Mouse (Mus musculus) liver, adult 2 months (tissue): ENCODE results near the gene Chd3. TPM values are rescaled to one million over a fixed set of nuclear protein-coding genes. Genes with fewer than 3 reads are reported as not detected.

Experiments used
- DNase-seq: peaks from one replicate; pipeline ENCODE4 v3.0.0-alpha.2; 2011; ENCODE audit warnings: low read depth, low spot score; ENCODE audit errors: extremely low read depth
- H3K27ac ChIP-seq: fragments of 200-500 bp; replicated peaks from 2 replicates; pipeline ENCODE4 v1.5.1; 2012; ENCODE audit warnings: low read depth, mild to moderate bottlenecking, control low read depth, inconsistent platforms, low read length; ENCODE audit not compliant: insufficient read depth
- H3K27me3 ChIP-seq: fragments of 200-500 bp; 2 replicates; pipeline ENCODE4 v1.6.1; 2012; ENCODE audit warnings: mild to moderate bottlenecking, moderate library complexity, low read length, inconsistent platforms; ENCODE audit not compliant: control insufficient read depth, insufficient read depth
- H3K36me3 ChIP-seq: fragments of 200-500 bp; 2 replicates; pipeline ENCODE4 v1.6.1; 2012; ENCODE audit warnings: low read length, inconsistent platforms; ENCODE audit not compliant: control insufficient read depth, insufficient read depth
- H3K4me1 ChIP-seq: fragments of 200-500 bp; 2 replicates; pipeline ENCODE4 v1.6.1; 2011; ENCODE audit warnings: low read length; ENCODE audit not compliant: control insufficient read depth, insufficient read depth
- H3K4me3 ChIP-seq: fragments of 200-500 bp; 2 replicates; pipeline ENCODE4 v1.5.1; 2011; ENCODE audit warnings: low read depth, mild to moderate bottlenecking, control low read depth, low read length, moderate library complexity; ENCODE audit not compliant: insufficient read depth
- H3K79me2 ChIP-seq: fragments of 200-500 bp; 2 replicates; pipeline ENCODE4 v1.6.1; 2012; ENCODE audit warnings: inconsistent platforms, mild to moderate bottlenecking, low read length, moderate library complexity; ENCODE audit not compliant: control insufficient read depth, insufficient read depth
- H3K9ac ChIP-seq: fragments of 200-500 bp; 2 replicates; pipeline ENCODE4 v1.6.1; 2012; ENCODE audit warnings: low read depth, mild to moderate bottlenecking, control low read depth, inconsistent platforms, low read length
- CTCF ChIP-seq: fragments of 200-500 bp; IDR thresholded peaks from 2 replicates; pipeline ENCODE4 v1.5.1; 2011; ENCODE audit warnings: low read depth, low read length, control low read depth
- POLR2A ChIP-seq: fragments of 200-500 bp; IDR thresholded peaks from 2 replicates; pipeline ENCODE4 v1.6.1; 2011; ENCODE audit warnings: low read length, control low read depth; ENCODE audit not compliant: insufficient read depth; ENCODE audit errors: extremely low read depth
- WGBS: fragments of 180-500 bp; shearing (Covaris S2); methylation state at CpG from one replicate; pipeline ENCODE4 v1.1.7; 2018; 5-methylcytosine and 5-hydroxymethylcytosine counted together
- polyA plus RNA-seq: library from polyadenylated mRNA; depleted of rRNA; stranded (reverse); fragments of >200 nt; gene quantifications from 2 replicates; pipeline ENCODE4 v1.2.3, GENCODE M21; 2012
- total RNA-seq: library from RNA; depleted of rRNA; stranded (reverse); fragments of >200 nt; gene quantifications from 2 replicates; pipeline ENCODE4 v1.2.3, GENCODE M21; 2014

The Chd3 gene
- total and polyA plus RNA-seq, 2 experiments: 57.5 to 80.2 TPM

GRCm38 (mm10) chr11:69316361-69316760 lies 52.8 kb downstream of the Chd3 start:
- no peaks in the 10 kb centered on the region for H3K4me1 ChIP-seq
- no peak for TF ChIP-seq POLR2A
- no peak for TF ChIP-seq CTCF
- H3K9ac ChIP-seq: no peak overlapping the region
- H3K27me3 ChIP-seq: no peaks in the 10 kb centered on the region
- H3K27ac ChIP-seq: no peak overlapping the region
- no peaks in the 10 kb centered on the region for H3K79me2 ChIP-seq
- H3K36me3 ChIP-seq: peaks cover 4% of the 10 kb centered on the region; the same call in 1 of the 2 replicates
- no peak for DNase-seq
- H3K4me3 ChIP-seq: no peak overlapping the region
- over 99% methylated on average over 6 of the region's 6 CpGs for WGBS

GRCm38 (mm10) chr11:69311266-69311665 lies 57.9 kb downstream of the Chd3 start:
- Histone ChIP-seq H3K9ac (no peak overlapping the region), H3K27me3 (no peaks in the 10 kb centered on the region), H3K4me3 (no peak overlapping the region), H3K27ac (no peak overlapping the region), H3K36me3 (peaks cover 10% of the 10 kb centered on the region; the same call in 1 of the 2 replicates), H3K79me2 (no peaks in the 10 kb centered on the region), H3K4me1 (no peaks in the 10 kb centered on the region)
- TF ChIP-seq POLR2A (no peak), CTCF (no peak)
- no peak for DNase-seq
- 89% methylated on average over 7 of the region's 7 CpGs for WGBS

- H3K27ac ChIP-seq: no peak overlapping the region
- H3K79me2 ChIP-seq: no peaks in the 10 kb centered on the region
- TF ChIP-seq POLR2A (no peak), CTCF (no peak)
- no peaks in the 10 kb centered on the region for H3K27me3 ChIP-seq
- H3K9ac ChIP-seq: no peak overlapping the region
- DNase-seq: no peak
- WGBS: 95% methylated on average over 2 of the region's 2 CpGs
- H3K4me3 ChIP-seq: no peak overlapping the region
- no peaks in the 10 kb centered on the region for H3K4me1 ChIP-seq
- H3K36me3 ChIP-seq: peaks cover 6% of the 10 kb centered on the region; the same call in 1 of the 2 replicates
Observed at GRCm38 (mm10) chr11:69306039-69306438, 63.2 kb downstream of the Chd3 start.

GRCm38 (mm10) chr11:69305291-69305690 lies 63.9 kb downstream of the Chd3 start:
- no peak for DNase-seq
- Histone ChIP-seq H3K4me3 (no peak overlapping the region), H3K27me3 (no peaks in the 10 kb centered on the region), H3K4me1 (no peaks in the 10 kb centered on the region), H3K79me2 (no peaks in the 10 kb centered on the region), H3K27ac (no peak overlapping the region), H3K36me3 (peaks cover 6% of the 10 kb centered on the region; the same call in 1 of the 2 replicates), H3K9ac (no peak overlapping the region)
- WGBS: 94% methylated on average over 9 of the region's 9 CpGs
- TF ChIP-seq CTCF (no peak), POLR2A (no peak)

- Histone ChIP-seq H3K27ac (no peak overlapping the region), H3K9ac (no peak overlapping the region), H3K4me3 (no peak overlapping the region), H3K27me3 (no peaks in the 10 kb centered on the region), H3K36me3 (no peaks in the 10 kb centered on the region; the same call in 1 of the 2 replicates), H3K4me1 (no peaks in the 10 kb centered on the region), H3K79me2 (no peaks in the 10 kb centered on the region)
- TF ChIP-seq POLR2A (no peak), CTCF (no peak)
- DNase-seq: no peak
- WGBS: 90% methylated on average over 7 of the region's 7 CpGs
Observed at GRCm38 (mm10) chr11:69302817-69303216, 66.4 kb downstream of the Chd3 start.

GRCm38 (mm10) chr11:69298231-69298630 lies 71.0 kb downstream of the Chd3 start:
- H3K9ac ChIP-seq: no peak overlapping the region
- 89% methylated on average over 7 of the region's 7 CpGs for WGBS
- no peaks in the 10 kb centered on the region for H3K79me2 ChIP-seq
- no peak overlapping the region for H3K27ac ChIP-seq
- no peak for DNase-seq
- TF ChIP-seq POLR2A (no peak), CTCF (no peak)
- no peaks in the 10 kb centered on the region for H3K36me3 ChIP-seq
- H3K4me3 ChIP-seq: no peak overlapping the region
- H3K27me3 ChIP-seq: no peaks in the 10 kb centered on the region
- H3K4me1 ChIP-seq: no peaks in the 10 kb centered on the region
